Mouse (Mus musculus): Measurements from ENCODE around the gene Gm7138.
"Not testable (repeated sequence)": the region's sequence is repeated elsewhere in the genome, so short reads cannot be mapped to it uniquely, and the experiment has no call there.

The Gm7138 gene

DNA sequence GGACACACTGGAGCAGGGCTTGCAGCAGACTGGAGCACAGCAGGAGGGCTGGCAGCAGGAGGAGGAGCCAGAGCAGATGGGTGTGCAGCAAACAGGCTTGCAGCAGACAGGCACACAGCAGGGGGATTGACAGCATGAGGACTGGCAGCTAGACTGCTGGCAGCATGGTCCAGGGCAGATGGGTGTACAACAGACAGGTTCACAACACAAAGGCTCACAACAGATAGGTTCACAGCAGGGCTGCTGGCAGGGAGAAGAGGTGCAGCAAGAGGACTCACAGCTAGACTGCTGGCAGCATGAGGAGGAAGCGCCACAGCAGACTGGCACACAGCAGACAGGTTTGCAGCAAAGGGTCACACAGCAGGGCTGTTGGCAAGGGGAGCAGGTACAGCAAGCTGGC, 26.1 kb downstream of the Gm7138 start:
- DNase-seq (ENCODE audit: low read depth, low spot score) = not testable (repeated sequence)

DNA sequence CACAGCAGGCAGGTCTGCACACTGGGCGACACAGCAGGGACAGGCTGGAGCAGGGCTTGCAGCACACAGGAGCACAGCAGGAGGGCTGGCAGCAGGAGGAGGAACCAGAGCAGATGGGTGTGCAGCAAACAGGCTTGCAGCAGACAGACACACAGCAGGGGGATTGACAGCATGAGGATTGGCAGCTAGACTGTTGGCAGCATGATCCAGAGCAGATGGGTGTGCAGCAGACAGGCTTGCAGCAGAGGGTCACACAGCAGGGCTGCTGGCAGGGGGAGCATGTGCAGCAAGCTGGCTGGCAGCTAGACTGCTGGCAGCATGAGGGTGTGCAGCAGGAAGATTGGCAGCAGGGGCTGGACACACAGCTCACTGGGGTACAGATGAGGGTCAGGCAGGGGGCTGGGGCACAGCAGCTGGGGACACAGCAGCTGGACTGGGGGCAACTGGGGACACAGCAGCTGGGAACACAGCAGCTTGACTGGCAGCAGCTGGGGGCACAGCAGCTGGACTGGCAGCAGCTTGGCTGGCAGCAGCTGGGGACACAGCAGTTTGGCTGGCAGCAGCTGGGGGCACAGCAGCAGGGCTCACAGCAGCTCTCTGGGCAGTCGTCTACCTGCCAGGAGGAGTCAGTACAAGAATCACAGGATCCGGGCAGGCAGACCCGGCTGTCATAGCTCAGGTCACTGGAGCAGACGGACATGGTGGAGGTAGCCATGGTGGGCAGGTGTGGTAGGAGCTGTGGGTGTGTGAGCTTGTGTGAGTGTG, 34.6 kb downstream of the Gm7138 start, which contains the start of gene Gm18596:
TSS of gene Gm18596 (minus strand) at position 715 of the 765 bp plus-strand sequence.
- not testable (repeated sequence) for DNase-seq (ENCODE audit: low read depth, low spot score)

DNA sequence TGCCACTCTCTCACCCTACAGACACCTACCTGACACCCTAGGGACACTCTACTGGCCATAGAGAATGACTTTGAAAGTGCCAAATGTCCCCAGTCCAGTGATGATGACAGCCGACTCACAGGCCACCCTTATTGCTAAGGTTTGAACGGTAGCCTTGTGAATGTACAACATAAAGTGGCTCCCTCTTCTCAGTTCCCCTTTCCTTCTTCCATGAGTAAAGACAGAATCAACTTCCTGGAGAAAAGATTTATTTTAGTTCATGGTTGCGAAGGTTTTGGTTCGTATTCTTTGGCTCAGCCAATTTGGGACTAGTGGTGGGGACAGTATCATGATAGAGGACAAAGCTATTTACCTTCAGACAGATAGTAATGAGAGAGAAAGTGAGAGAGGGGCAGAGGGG, 37.8 kb downstream of the Gm7138 start:
- no peak for DNase-seq (ENCODE audit: low read depth, low spot score)

DNA sequence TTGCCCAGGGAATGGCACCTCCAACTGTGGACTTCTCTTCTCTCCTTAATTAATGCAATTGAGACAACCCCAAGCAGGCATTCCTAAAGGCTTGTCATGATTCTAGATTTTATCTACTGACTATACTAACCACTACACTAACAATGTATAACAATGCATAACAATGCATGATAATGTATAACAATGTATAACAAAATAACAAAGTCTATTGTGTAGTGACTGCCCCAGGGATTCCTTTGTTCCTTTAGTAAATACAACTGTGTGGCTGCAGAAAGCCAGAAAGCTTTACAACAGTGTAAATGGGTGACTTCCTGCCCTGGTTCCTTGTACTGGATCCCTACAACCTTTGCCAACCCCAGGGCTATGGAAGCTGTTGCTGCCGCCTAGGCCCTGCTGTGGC, 40.8 kb downstream of the Gm7138 start:
- peak; percentile 12 for DNase-seq (ENCODE audit: low read depth, low spot score)

DNA sequence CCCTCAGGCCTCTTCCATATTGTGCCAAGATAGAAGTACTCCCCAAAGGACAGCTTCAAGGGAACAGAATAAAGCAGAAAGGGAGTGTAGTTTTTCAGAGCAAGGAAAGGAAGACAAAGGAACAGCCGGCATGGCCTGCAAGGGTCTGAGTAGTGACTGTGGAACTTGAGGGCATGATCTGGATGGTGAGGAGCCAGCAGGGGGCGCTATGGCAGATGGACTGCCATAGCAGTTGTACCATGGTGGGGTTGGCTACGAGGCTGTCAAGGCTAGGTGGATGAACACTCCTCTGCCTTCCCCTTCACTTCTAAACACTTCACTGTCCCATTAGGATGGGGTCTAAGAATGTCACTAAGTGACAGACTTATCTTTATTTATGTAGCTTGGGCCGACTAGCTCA, 47.5 kb downstream of the Gm7138 start:
- peak; percentile 60 for DNase-seq (ENCODE audit: low read depth, low spot score)

DNA sequence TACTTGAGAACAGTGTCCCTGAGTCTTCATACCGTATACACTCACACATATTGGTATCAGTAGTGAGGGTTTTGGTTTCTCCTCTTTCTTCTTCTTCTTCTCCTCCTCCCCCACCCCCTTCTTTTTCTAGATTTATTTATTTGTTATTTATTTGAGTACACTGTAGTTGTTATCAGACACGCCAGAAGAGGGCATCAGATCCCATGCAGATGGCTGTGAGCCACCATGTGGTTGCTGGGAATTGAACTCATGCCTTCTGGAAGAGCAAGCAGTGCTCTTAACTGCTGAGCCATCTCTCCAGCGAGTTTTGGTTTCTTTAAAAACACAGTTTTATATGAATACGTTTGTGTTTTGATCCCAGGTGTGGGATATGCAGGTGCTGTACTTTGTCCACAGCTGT, 48.5 kb downstream of the Gm7138 start:
- peak; percentile 36 for DNase-seq (ENCODE audit: low read depth, low spot score)

Measured in ES-CJ7 (cell line).